Mouse (Mus musculus) ovary, postnatal 14 days (tissue): ENCODE results near the gene Msln.
"Not testable (repeated sequence)": the region's sequence is repeated elsewhere in the genome, so short reads cannot be mapped to it uniquely, and the experiment has no call there.

ENCODE experiments used
- DNase-seq: peaks from one replicate; pipeline ENCODE4 v3.0.0; 2022; ENCODE audit warnings: low spot score

Gene Msln

DNA sequence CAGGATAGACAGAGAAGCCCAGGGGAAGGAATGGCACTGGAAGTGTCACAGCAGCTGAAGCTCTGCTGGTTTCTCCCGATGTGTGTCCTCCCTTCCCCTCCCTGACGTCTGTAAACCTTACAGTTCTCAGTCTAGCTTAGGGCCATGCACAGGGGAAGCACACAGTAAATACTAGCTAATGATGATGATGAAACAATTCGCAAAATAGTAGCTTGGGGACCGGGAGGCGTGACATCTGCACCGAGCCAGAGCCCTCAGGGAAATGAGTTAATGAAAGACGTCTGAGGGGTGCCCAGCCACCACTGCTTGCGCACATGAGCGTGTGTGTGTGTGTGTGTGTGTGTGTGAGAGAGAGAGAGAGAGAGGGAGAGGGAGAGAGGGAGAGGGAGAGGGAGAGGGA is 15.2 kb upstream of the Msln start:
- no peak for DNase-seq

DNA sequence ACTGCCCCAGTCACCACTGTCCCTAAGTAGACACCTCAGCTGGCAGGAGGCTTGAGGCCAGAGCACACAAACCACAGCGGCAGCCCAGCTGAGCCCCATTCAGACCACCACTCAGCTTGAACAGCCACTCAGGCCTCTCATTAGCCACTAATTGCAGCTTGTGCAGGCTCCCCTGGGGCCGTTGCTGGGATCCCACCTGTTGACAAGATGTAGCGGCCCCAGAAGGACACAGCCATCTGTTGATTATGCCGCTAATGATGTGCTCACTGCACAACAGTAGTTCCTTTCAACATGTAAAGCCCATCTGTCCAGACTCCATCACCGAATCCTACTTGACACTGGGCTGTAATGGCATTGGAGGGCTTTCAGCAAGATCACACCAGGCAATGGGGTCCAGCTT is 11.7 kb upstream of the Msln start:
- no peak for DNase-seq

DNA sequence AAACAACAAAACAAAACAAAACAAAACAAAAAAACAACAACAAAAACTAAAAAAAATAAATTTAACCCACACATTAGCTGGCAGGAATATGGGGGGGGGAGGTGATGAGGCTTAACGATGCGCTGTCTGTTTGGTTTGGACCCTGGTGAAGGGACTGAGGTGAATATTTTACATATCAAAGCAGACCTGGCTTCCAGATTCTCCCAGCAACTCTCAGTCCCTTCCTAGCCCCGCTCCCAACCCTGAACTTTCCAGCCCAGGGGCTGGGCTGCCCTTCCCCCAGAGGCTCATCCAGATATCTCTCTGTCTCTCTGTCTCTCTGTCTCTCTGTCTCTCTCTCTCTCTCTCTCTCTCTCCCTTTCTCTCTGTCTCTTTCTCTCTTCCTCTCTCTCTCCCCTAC is 8.4 kb upstream of the Msln start:
- DNase-seq: no peak

DNA sequence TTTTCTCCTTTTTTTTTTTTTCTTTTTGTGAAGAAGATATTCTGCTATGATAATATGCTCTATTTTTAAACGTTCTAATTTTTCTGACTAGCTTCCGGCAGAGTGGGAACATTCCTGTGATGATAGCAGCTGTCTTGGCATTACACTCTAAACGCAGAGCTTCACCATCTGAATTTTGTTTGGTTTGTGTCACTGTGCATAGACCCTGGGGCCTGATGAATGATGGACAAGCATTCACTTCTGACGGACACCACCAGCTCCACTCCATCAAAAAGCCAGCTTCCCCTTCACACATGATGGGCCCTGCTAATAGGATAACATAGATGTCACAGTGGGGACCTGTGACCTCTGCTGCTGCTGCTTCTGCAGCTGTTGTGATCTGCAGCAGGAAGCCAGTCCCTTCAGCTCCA is 7.4 kb upstream of the Msln start:
- DNase-seq: no peak

DNA sequence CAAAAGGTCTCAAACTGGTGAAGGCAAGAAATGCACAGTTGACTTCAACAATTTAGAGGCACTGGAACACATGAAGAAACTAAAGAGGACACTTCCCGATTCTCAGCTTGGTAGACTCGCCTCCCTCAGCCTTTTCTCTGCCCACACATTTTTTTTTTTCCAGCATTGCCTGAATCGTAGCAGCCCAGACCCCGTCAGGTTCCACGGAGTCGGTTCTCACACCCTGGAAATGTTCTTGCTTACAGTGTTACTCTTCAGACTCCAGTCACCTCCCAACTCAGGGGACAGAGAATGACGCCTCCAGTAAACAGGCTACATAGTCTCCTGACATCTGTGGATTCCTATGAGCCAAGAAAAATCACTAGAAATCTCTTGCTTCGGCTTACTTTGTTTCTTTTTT is 6.0 kb upstream of the Msln start:
- DNase-seq: no peak

DNA sequence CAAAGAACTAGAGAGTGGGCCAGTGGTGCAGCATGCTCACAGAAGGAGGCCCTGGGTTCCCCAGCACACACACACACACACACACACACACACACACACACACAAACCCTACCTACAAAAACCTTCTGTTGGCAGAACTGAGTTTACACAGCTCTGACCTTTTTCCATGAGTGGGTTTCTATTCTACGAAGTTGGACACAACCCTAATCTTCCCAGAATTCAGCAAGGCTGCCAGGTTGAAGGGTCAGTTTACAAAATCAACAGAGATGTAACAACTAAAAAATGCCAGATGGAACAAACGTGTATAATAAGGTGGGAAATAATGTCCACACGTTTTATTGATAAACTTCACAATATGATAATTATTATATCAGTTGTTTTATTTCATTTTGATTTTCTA is 3.5 kb upstream of the Msln start:
- no peak for DNase-seq

DNA sequence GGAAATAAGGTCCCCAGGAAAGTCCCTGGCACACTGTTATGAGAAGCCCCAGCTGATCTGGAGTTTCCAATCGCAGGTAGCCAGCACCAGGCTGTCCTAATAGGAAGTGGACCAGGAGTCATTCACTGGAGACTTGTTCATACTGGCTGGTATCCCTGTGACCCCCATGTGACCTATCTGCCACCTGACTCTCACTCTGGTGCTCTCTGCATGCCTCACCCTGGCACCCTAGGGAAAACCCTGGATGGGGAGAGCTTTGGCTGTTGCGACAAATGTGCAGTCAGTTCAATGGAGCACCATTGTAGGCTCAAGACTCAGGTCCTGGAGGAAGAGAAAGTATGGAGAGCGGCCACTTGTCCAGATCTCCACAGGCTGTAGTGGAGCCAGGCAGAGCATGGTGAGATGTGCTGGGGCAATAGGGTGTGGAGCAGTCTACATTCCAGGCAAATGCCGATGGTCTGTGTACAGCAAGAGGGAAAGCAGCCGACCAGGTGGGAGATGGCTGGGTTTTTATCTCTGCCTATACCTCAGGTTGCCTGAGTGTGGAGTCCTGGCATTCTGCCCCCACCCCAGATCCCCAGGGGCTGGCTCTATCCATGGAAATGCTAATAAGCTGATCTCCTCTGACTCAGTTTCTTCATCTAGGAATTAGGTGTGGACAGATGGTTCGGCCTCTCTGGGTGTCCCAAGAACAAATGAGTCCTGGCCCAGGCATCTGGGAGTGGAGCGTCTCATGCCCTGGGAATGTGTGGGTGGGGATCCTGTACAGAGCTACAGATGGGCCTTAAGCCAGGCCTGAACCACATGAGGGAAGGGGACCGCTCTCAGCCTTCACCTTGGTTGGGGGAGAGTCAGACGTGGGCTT is 2.4 kb upstream of the Msln start:
- no peak for DNase-seq

DNA sequence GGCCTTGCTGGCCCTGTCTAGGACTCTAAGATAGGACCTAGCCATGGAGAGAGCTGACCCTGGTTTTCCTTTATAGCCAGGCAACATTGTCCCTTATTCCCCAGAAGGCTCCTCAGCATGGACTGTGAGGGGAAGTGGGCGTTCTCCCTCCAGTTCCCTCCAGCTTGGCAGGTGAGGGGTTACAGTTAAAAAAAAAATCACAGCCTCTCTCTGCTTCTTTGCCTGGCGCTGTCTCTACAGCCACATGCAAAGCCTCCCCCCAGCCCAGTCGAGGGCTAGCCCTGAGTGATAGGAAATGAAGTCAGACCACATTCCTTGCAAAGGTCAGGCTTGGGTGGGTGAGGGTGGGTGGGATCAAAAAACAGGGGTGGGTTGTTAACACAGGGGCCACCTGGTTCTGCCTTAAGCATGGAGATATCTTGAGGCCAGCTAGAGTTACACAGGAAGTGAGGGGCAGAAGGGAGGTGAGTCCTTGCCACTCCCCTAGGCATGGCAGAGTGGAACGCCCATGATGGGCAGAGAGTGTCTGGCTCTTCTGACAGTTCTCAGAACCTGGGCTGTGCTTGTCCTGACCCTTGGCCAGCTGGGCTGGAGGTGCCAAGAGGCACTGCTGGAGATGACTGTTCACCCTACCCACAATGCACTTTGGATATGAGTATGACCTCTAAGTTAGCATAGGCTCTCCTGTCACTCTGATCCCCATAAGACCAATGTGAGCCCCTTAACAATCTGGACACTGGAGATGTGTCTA is 1.6 kb upstream of the Msln start:
- no peak for DNase-seq

DNA sequence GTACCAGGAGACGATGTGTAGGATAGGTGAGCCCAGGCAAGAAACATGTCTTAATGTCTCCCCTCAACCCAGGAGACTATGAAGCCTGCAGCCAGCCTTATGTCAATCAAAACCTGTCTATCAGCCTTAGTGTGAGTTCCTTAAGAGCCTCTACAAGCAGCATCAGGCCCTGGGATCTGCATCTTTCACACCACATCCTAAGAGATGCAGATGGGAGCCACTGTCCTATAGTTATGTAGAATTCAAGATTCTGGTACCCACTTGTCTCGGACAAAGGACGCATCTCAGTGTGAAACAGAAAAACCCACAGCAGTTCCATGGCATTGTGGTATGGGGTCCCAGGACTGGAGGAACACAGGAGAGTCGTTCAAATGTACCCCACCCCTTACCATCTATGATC is 908 bp upstream of the Msln start:
- no peak for DNase-seq

DNA sequence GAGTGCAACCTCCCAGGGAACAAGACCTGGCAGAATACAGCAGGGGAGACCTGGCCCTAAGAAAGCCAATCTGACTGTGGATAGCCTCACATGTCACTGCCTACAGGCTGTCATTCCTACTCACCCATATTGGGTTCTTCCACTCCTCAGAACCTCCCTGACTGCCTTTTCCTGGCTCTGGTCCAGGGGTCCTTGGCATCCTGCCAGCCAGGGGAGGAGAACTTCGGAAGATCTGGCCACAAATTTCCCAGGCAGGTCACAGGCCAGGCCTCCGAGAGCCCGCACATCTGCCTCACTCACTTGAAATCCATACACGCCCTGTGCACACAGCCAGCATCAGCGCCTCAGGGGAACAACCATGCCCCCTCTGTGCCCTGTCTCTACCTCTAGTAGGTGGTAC is 2.7 kb downstream of the Msln start:
- DNase-seq: peak; percentile 69

DNA sequence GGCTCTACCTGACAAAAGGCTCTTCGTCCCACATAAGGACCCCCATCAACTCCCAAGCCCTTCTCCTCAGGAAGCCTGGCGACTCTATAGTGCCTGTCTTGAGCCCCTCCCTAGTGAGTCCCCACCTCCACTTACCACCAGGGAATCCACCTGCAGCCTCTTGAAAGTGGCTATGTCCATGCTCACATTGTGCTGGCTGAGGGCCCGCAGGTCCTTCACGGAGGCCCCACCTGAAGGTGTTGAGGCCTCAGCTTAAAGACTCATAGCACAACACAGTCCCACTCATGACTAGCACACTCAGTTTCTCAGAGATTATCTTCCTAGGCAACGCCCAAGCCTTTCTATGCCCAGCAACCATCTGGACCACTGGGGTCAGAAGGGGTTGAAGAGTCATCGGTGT is 4.9 kb downstream of the Msln start:
- no peak for DNase-seq

DNA sequence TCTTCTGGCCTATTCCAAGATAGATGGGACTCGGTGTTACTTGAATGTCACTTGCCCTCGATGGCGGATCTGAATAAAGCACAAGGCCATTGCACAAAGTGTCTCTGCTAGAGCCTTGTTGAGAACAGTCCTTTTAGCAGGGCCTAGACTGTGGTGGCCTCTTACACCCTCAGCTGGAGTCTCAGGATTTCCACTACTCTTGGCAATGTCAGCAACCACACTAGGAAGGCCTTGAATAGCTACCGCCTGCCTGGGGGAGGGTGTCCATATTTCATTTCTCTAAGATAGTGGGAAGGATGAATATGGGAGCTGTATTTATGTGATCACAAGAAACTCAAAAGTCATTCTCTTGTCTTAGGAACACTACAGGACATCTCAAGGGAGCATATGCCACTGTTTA is 5.9 kb downstream of the Msln start:
- no peak for DNase-seq

DNA sequence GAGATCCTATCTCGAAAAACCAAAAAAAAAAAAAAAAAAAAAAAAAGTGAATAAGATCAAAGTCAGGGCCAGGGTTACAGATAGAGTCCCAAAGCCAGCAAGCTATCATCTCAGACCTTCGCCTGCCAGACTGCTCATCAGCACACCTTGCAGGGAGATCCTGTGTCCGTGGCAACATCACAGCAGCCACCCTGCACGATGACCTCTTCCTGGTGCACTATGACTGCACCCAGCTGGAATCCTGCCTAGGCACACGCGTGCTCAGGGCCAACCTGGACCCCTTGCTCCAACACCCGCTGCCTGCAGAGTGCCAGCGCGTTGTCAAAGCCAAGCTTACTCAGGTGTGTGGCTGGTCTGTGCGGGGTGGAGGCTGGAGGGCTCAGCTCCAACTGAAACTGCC is 9.9 kb downstream of the Msln start:
- DNase-seq: no peak

DNA sequence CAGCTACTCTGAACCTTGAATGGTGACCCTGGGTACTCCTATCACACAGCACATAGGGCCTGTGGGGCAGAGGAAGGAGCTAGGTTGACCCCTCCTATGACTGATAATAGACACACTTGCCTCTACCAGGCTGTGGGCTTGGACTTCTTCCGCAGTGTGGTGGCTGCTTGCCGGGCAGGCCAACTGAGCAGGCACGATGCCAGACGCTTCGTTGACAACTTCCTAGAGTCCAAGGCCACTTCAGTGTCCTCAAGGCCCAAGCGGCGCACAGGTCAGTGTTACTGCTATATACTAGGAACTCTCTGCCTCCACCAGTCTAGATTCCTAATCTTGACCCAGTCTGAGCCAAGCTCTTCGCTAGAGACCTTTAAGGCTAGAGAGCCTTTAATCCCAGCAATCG is 10.3 kb downstream of the Msln start:
- DNase-seq: no peak

DNA sequence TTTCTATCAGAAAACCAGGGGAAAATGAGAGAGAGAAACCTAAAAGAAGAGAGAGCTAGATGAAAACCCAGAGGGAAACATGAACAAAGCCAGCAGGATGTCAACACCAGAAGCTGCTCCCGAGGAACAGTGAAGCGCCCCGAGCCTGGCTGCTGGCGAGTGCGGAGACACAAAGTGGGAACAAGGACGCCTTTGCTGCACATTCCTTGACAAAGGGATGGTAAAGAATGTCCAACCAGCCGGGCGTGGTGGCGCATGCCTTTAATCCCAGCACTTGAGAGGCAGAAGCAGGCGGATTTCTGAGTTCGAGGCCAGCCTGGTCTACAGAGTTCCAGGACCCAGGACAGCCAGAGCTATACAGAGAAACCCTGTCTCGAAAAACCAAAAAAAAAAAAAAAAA is 12.7 kb downstream of the Msln start:
- DNase-seq: not testable (repeated sequence)

DNA sequence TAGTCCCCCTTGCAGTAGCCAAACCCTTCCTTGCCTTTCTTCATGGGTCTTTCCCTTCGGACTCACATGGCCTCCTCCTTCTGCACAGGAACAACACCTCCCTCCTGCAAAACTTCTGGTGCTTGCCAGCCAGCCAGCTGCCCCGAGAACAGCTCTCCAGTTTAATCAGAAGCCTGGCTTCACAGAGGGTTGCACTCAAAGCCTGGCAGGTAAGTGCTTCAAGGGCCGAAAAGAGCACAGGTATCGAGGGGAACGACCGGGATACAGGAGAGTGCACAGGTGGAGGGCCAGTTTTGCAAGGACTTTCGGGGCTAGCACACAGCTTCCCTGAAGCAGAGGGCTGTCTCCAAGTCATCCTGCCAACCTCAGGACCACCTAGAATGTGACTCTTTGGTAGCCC is 15.3 kb downstream of the Msln start:
- DNase-seq: no peak

DNA sequence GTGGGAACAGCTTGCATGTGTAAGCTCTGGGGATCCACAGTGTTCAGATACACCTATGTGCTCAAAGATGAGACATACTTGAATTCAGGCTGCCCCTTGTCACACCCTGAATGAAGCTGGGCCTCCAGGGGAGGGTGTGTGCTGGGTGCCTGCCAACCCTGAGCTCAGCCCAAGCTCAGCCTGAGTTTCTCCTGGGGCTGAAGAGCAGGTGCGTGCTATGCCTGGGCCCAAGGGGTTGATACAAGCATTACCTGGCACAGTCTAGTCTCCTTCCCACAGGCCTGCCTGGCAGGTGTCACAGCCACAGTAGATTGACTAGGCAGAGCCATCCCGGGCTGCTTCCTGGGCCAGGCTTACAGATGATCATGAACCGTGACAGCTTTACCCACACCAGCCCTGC is 18.4 kb downstream of the Msln start, which contains the start of gene Mslnl:
Mslnl (plus strand) TSS at position 298 of the 400 bp plus-strand sequence.
- DNase-seq: no peak

DNA sequence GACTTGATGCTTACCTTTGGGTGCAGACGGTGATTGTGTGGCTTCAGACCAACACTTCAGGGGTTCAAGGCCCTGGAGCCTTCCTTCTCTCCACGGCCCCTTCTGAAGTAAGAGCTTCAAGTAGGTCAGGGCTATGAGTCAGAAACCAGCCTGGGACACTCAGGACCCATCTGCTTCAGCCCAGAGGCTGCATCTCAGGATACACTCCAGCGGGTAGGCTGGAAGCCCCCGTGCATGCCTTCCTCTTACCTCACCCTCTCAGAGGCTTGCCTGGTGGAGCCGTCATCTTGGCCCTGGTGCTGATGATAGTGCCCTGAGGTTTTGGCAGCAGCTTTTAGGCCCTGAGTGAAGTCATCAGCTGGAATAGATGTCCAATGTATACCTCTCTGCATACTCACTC is 18.9 kb downstream of the Msln start:
- no peak for DNase-seq

DNA sequence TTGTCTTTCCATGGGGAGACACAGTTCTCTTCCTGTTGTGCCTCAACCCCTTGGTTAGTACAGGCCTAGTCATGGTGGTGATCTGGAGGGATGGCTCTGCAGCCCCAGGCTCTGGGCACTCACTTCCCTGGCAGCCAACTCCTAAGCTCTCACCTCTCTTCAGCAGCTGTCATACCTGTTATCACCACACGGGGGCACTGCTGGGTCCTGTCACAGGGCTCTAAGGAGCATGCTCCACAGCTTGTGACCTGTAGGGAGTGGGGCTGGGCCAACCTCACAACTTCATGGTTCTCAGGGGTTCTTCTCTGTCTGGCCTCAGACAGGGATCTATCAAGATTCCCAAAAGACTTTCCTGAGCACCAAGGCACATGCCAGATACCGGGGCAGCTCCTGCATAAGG is 22.1 kb downstream of the Msln start:
- DNase-seq: peak; percentile 80

DNA sequence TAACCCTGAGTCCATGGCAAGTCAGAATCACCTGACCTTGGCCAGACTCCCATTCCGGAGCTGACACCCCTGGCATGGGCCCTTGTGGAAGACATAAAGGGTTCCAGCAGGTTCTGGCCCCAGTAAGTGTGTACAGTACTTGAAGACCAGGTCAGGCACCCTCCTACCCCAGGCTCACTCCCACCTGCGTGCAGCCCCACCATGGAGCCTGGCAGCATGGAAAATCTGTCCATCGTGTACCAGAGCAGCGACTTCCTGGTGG is 26.2 kb downstream of the Msln start:
- DNase-seq: no peak

DNA sequence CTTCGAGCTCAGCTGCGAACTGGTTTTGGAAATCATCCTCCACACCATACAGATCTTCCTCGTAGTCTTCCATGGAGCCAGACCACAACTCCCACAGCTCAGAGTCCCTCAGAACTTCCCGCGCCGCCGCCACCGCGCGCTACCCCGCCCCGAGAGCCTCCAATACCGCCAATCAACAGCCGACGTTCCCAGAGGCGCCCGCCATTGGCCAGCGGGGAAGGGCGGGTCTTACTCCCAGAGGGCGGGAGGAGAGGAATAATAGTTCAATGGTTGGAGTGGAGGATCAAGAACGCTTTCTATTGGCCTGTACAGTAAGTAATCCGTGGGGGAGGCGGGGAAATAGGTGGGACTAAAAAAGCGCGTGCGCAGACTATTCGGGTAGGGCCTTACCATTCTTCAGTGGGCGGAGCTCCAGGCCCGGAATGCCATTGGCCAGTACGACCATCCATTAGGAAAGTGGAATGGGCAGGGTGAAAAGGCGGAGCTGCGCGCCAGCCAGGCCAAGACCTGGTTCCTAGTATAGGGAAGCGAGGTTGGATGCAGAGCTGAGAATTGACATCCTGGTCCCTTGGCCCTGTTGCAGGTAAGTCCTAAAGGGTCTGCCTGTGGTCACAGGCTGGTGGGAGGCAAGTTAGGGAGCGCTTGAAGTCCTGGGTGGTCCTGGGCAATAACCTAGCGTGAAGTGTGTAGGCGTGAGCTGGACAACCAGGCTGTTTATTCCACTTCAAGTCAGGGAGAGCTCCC is 26.7 kb downstream of the Msln start, which contains the start of the genes Chtf18 and Rpusd1:
Chtf18 (minus strand) TSS at position 155 of the 744 bp plus-strand sequence.
Rpusd1 (plus strand) TSS at position 406 of the 744 bp plus-strand sequence.
- peak; percentile 98 for DNase-seq

DNA sequence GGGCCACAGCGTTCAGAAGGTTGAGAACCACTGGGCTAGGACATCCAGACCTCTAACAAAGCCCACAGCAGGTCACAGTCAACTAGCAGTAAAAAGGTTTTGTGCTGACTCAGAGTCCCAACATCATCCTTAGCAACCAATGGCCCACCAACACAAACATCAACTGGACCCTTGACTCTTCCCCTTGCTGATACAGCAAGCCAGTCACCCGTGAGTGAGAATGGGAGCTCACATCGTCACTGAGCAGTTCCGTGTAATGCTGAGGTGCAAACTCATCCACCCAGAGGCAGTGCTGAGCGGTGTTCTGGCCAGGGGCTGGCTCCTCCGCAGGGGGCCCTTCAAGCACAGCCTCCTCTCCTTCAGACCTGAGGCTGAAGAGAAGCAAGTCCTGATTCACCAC is 28.9 kb downstream of the Msln start:
- no peak for DNase-seq

DNA sequence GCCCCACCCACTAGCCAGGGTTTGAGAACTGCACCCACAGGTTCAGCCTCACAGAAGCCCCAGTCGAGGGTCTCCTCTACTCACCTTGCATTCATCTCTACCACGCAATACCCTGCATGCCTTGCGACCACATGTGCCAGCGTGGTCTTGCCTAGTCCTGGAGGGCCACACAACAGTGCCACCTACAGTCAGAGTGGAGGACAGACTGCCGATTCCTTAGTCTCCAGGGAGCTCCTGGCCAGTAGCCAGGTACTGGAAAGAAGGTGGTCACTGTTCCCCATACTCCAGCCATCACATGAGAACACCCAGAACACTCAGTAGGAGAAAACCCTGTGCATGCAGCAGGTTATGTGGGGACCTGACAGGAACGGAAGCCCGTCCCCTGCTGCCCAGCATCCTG is 30.3 kb downstream of the Msln start:
- no peak for DNase-seq
